Mouse (Mus musculus) lung, postnatal 0 days (tissue): ENCODE data around the gene Asb2. TPM values are rescaled to one million over a fixed set of nuclear protein-coding genes. Genes with fewer than 3 reads are reported as not detected.

Experiments
- ATAC-seq: fragments of 200-750 bp; cut with Nextera tagmentation; 2 replicates; pipeline ENCODE4 v1.8.0; 2017; ENCODE audit warnings: moderate library complexity
- DNase-seq: peaks from one replicate; pipeline ENCODE4 v3.0.0-alpha.2; 2016; ENCODE audit warnings: low spot score
- H3K27ac ChIP-seq: fragments of 300-500 bp; sonication (generic); 2 replicates; pipeline ENCODE4 v1.5.1; 2014; ENCODE audit warnings: antibody characterized with exemption, mild to moderate bottlenecking, low read length, mixed read lengths
- H3K27me3 ChIP-seq: fragments of 300-500 bp; sonication (generic); replicated peaks from 2 replicates; pipeline ENCODE4 v1.6.1; 2014; ENCODE audit warnings: low read length, mixed read lengths; ENCODE audit not compliant: insufficient read depth
- H3K36me3 ChIP-seq: fragments of 300-500 bp; sonication (generic); 2 replicates; pipeline ENCODE4 v1.6.1; 2014; ENCODE audit warnings: low read length, mixed read lengths; ENCODE audit not compliant: insufficient read depth
- H3K4me1 ChIP-seq: fragments of 300-500 bp; sonication (generic); 2 replicates; pipeline ENCODE4 v1.6.1; 2014; ENCODE audit warnings: antibody characterized with exemption, low read depth, low read length, mixed read lengths; ENCODE audit not compliant: insufficient read depth
- H3K4me2 ChIP-seq: fragments of 300-500 bp; sonication (generic); replicated peaks from 2 replicates; pipeline ENCODE4 v1.6.1; 2014; ENCODE audit warnings: low read depth, mild to moderate bottlenecking, low read length, moderate library complexity, mixed read lengths
- H3K4me3 ChIP-seq: fragments of 300-500 bp; sonication (generic); 2 replicates; pipeline ENCODE4 v1.5.1; 2014; ENCODE audit warnings: low read depth, low read length
- H3K9ac ChIP-seq: fragments of 300-500 bp; sonication (generic); replicated peaks from 2 replicates; pipeline ENCODE4 v1.6.1; 2014; ENCODE audit warnings: low read depth, mild to moderate bottlenecking
- H3K9me3 ChIP-seq: fragments of 300-500 bp; sonication (generic); 2 replicates; pipeline ENCODE4 v1.6.1; 2016; ENCODE audit warnings: low read length, mixed read lengths
- CTCF ChIP-seq: IDR thresholded peaks from 2 replicates; pipeline ENCODE4 v1.5.1; 2016; ENCODE audit warnings: antibody characterized with exemption, mild to moderate bottlenecking
- EP300 ChIP-seq: IDR thresholded peaks from 2 replicates; pipeline ENCODE4 v1.6.1; 2016; ENCODE audit warnings: antibody characterized with exemption, mild to moderate bottlenecking, control low read depth
- WGBS: fragments of 180-500 bp; shearing (Covaris S2); extraction: QIAGEN DNeasy Blood & Tissue Kit; methylation state at CpG from one replicate; pipeline ENCODE4 v1.1.7; 2014; 5-methylcytosine and 5-hydroxymethylcytosine counted together
- polyA plus RNA-seq: library from polyadenylated mRNA; unstranded; fragments of >200 nt; fragmentation: Nextera tagmentation; extraction: Ambion mirVana; gene quantifications from 2 replicates; pipeline ENCODE4 v1.2.1, GENCODE M21; 2015

Asb2 gene
- polyA plus RNA-seq, 1 experiment from 2014 or later = 5.1 TPM

DNA sequence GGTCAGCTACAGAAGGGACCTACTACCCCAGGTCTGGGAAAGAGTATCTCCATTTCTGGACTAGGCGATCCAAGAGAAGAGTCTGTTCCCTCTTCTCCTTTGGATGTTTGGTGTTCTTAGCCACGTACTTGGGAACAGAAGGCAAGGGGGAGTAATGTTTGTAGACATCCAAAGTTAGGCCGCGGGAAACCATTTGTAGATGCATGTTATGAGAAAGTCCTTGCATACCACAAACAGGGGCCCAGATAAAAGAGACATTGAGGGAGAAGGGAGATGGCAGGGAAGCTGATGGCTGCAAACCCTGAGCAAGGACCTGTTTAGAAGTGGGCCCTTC is 581 bp upstream of the Asb2 start:
- Histone ChIP-seq H3K4me2 (no peak overlapping the region), H3K27me3 (no peaks in the 10 kb centered on the region), H3K4me3 (no peak overlapping the region), H3K27ac (no peak overlapping the region), H3K4me1 (no peaks in the 10 kb centered on the region), H3K9ac (no peak overlapping the region), H3K36me3 (no peaks in the 10 kb centered on the region), H3K9me3 (no peaks in the 10 kb centered on the region)
- WGBS = 83% methylated on average over 4 of the region's 4 CpGs
- ATAC-seq = no peak
- TF ChIP-seq CTCF (no peak), EP300 (no peak)
- no peak for DNase-seq

DNA sequence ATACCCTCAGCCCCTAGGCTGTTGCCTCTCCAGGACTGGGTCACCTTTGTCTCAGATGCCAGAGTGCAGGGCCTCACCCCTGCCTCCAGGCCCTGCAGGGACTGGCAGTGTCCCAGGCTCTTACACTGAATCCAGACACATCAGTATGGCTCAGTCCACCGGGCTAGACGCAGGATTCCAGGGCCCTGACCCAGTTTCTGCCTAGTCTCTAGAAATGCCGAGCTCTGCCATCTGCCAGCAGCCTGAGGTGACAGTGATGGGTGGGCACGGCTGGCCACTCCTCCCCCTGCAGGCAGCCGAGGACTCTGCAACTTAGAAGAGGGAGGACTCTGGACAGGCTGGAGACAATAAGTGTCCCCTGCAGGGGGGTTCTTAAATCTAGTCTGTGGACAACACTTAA is 2.3 kb downstream of the Asb2 start:
- no peak overlapping the region for H3K9ac ChIP-seq
- TF ChIP-seq EP300 (no peak), CTCF (peak; percentile 54)
- peak; percentile 42 for ATAC-seq
- H3K36me3 ChIP-seq = no peaks in the 10 kb centered on the region
- 11% methylated on average over 5 of the region's 5 CpGs for WGBS
- no peak overlapping the region for H3K27ac ChIP-seq
- no peaks in the 10 kb centered on the region for H3K4me1 ChIP-seq
- DNase-seq = peak; percentile 29
- H3K27me3 ChIP-seq = no peaks in the 10 kb centered on the region
- H3K4me2 ChIP-seq = no peak overlapping the region
- no peak overlapping the region for H3K4me3 ChIP-seq
- no peaks in the 10 kb centered on the region for H3K9me3 ChIP-seq

DNA sequence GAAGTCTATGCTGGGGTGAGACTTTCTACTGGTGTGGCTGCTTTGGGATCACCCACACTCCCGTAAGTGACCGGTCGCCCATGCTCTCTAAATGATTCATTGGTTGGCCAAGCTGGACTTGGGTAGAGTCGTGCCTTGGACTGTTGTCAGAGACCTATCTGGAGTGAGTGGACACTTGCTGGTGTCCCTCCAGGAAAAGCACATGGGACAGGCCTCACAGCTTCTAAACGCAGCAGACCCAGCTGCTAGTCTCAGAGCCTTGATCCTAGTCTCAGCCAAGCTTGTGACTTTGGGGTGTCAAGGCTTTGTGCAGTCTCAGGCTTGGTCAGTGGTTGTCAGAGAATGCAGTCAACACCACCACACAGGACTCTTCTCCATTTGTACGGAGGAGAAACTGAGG is 3.1 kb downstream of the Asb2 start:
- DNase-seq (no peak), ATAC-seq (no peak)
- H3K9ac ChIP-seq = no peak overlapping the region
- H3K4me3 ChIP-seq = no peak overlapping the region
- 86% methylated on average over 6 of the region's 6 CpGs for WGBS
- H3K4me2 ChIP-seq = no peak overlapping the region
- H3K27me3 ChIP-seq = no peaks in the 10 kb centered on the region
- H3K36me3 ChIP-seq = no peaks in the 10 kb centered on the region
- H3K9me3 ChIP-seq = no peaks in the 10 kb centered on the region
- no peak overlapping the region for H3K27ac ChIP-seq
- peaks cover 3% of the 10 kb centered on the region; the same call in 1 of the 2 replicates for H3K4me1 ChIP-seq
- TF ChIP-seq CTCF (no peak), EP300 (no peak)

DNA sequence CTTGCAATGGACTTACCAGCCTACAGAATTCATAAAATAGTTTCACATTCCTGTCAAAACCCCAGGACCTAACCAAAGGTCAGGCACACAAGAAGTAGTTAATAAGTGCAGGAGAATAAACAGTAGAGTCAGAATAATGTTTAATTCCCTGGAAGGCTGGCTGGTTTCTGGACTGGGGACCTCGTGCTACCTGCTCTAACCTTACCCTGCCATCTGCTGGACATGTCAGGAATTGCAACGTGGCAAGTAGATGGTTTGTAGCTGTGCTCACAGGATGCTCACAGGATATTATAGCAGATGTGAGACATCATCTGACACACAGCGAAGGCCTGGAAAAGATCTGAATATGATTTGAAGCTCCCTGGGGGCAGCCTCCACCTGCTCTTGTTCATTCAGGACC is 7.3 kb downstream of the Asb2 start:
- no peaks in the 10 kb centered on the region for H3K36me3 ChIP-seq
- no peak overlapping the region for H3K4me3 ChIP-seq
- no peak overlapping the region for H3K9ac ChIP-seq
- no peak overlapping the region for H3K4me2 ChIP-seq
- WGBS = 5% methylated on average over 3 of the region's 3 CpGs
- ATAC-seq (peak; percentile 56), DNase-seq (peak; percentile 81)
- TF ChIP-seq CTCF = peak; percentile 94
- no peak for TF ChIP-seq EP300
- H3K27me3 ChIP-seq = no peaks in the 10 kb centered on the region
- no peak overlapping the region for H3K27ac ChIP-seq
- H3K4me1 ChIP-seq = peaks cover 3% of the 10 kb centered on the region; the same call in 1 of the 2 replicates
- H3K9me3 ChIP-seq = no peaks in the 10 kb centered on the region

DNA sequence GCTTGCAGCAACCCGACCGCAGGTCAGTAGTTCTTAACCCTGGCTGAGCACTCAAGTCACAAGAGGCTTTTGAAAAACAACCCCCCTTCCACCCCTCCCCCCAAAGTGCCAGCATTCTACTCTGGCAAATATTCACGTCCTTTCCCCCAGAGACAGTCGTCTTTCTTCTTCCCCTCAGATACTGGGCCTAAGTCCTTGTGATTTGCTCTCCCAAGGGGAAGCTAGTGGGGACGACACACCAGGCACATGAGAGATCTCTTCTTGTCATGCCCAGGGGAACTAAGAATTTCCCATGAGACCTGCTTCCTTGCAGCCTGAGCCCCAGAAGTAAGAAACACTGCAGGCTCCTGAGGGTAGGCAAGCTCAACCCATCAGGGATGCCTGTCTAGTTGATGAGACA is 8.4 kb downstream of the Asb2 start:
- 19% methylated on average over 5 of the region's 5 CpGs for WGBS

DNA sequence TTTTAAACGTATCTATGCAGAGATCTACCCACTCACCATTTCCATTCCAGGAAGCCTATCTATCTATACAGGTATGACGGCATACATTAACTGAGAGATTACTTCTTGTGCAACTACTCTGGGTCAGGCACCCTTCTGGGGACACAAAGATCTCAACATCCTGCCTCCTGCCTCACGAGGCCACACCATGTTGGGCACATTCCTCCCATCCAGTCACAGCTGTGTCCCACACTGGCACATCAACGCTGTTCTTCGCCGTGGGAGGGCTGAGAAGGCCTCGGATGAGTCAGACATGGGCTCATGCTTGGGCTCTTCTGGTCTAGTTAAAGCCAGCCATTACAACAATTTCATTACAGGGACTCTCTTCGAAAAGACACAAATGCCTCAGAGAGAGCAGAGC is 8.9 kb downstream of the Asb2 start:
- H3K36me3 ChIP-seq = no peaks in the 10 kb centered on the region
- ATAC-seq = no peak
- no peak overlapping the region for H3K9ac ChIP-seq
- 58% methylated on average over 8 of the region's 8 CpGs for WGBS
- no peak overlapping the region for H3K4me3 ChIP-seq
- no peaks in the 10 kb centered on the region for H3K9me3 ChIP-seq
- no peak for TF ChIP-seq CTCF
- no peak for TF ChIP-seq EP300
- H3K27me3 ChIP-seq = no peaks in the 10 kb centered on the region
- DNase-seq = no peak
- peaks cover 3% of the 10 kb centered on the region; the same call in 1 of the 2 replicates for H3K4me1 ChIP-seq
- H3K27ac ChIP-seq = no peak overlapping the region
- no peak overlapping the region for H3K4me2 ChIP-seq

More for the DNA sequence above, 8.4 kb downstream of the Asb2 start:
- H3K4me1 ChIP-seq = peaks cover 3% of the 10 kb centered on the region; the same call in 1 of the 2 replicates
- H3K9ac ChIP-seq = no peak overlapping the region
- no peaks in the 10 kb centered on the region for H3K27me3 ChIP-seq
- H3K27ac ChIP-seq = no peak overlapping the region
- no peaks in the 10 kb centered on the region for H3K36me3 ChIP-seq
- no peak overlapping the region for H3K4me3 ChIP-seq
- DNase-seq (no peak), ATAC-seq (no peak)
- no peaks in the 10 kb centered on the region for H3K9me3 ChIP-seq
- H3K4me2 ChIP-seq = no peak overlapping the region
- TF ChIP-seq EP300 (no peak), CTCF (no peak)

DNA sequence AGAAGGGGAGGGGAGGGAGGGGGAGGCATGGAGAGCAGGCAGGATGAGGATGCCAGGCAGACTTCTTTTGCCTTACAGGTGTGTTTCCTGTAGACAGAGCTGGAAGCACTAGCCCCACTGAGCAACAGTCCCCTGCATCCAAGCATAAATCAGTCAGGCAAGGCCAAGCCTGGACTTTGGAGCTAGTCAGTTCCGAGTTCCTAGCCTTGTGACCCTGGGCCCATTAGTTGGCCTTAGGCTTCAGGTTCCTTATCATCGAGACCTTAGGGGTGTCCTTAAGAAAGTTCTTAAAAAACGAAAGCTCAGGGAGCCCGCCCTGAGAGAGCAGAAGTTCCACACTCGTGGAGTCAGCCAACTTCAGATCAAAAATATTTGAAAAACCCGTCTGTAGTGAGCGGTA is 10.9 kb downstream of the Asb2 start:
- Histone ChIP-seq H3K9me3 (no peaks in the 10 kb centered on the region), H3K36me3 (no peaks in the 10 kb centered on the region), H3K4me3 (no peak overlapping the region), H3K9ac (no peak overlapping the region), H3K27ac (no peak overlapping the region), H3K4me2 (no peak overlapping the region), H3K27me3 (no peaks in the 10 kb centered on the region), H3K4me1 (peaks cover 3% of the 10 kb centered on the region; the same call in 1 of the 2 replicates)
- TF ChIP-seq EP300 = no peak
- no peak for TF ChIP-seq CTCF
- 55% methylated on average over 7 of the region's 7 CpGs for WGBS
- no peak for DNase-seq
- no peak for ATAC-seq
